Mouse (Mus musculus): Measurements from ENCODE around the gene Zfp683. TPM values are rescaled to one million over a fixed set of nuclear protein-coding genes. Genes with fewer than 3 reads are reported as not detected.
A peak's percentile ranks its signal among the peaks of the same experiment; 100 is the strongest.

The Zfp683 gene
- polyA plus RNA-seq, 1 experiment from 2014 or later = not detected

GRCm38 (mm10) chr4:134097015-134097608 is 43.5 kb downstream of the Zfp683 start:
- Histone ChIP-seq H3K4me2 (replicated peaks) (no peak overlapping the region), H3K9me3 (no peaks in the 10 kb centered on the region), H3K4me3 (no peak overlapping the region), H3K9ac (no peak overlapping the region), H3K27me3 (no peaks in the 10 kb centered on the region), H3K4me1 (no peaks in the 10 kb centered on the region), H3K27ac (no peak overlapping the region), H3K36me3 (no peaks in the 10 kb centered on the region)
- no peak for ATAC-seq (ENCODE audit: low FRiP score, low read depth)
- WGBS = 71% methylated on average over 5 of the region's 5 CpGs

- Histone ChIP-seq H3K4me1 (peaks cover 5% of the 10 kb centered on the region; the same call in 1 of the 2 replicates), H3K9ac (no peak overlapping the region), H3K4me3 (no peak overlapping the region), H3K27me3 (no peaks in the 10 kb centered on the region), H3K4me2 (replicated peaks) (no peak overlapping the region), H3K36me3 (no peaks in the 10 kb centered on the region), H3K9me3 (no peaks in the 10 kb centered on the region), H3K27ac (no peak overlapping the region)
- no peak for ATAC-seq (ENCODE audit: low FRiP score, low read depth)
- 32% methylated on average over 8 of the region's 8 CpGs for WGBS
Observed at GRCm38 (mm10) chr4:134098628-134099027, 45.0 kb downstream of the Zfp683 start.

- Histone ChIP-seq H3K27ac (no peak overlapping the region), H3K4me1 (peaks cover 5% of the 10 kb centered on the region; the same call in 1 of the 2 replicates), H3K9me3 (no peaks in the 10 kb centered on the region), H3K36me3 (no peaks in the 10 kb centered on the region), H3K4me2 (replicated peaks) (no peak overlapping the region), H3K9ac (no peak overlapping the region), H3K27me3 (no peaks in the 10 kb centered on the region), H3K4me3 (no peak overlapping the region)
- no peak for ATAC-seq (ENCODE audit: low FRiP score, low read depth)
- WGBS = 76% methylated on average over 4 of the region's 4 CpGs
Observed at GRCm38 (mm10) chr4:134100245-134100644, 46.6 kb downstream of the Zfp683 start.

- Histone ChIP-seq H3K27ac (no peak within 1 kb of the TSS), H3K27me3 (no peaks in the 10 kb centered on the region), H3K4me2 (replicated peaks) (peak within 1 kb of the TSS; percentile 67), H3K9me3 (no peaks in the 10 kb centered on the region), H3K4me1 (peaks cover 5% of the 10 kb centered on the region; the same call in 1 of the 2 replicates), H3K9ac (peak within 1 kb of the TSS; percentile 75), H3K36me3 (no peaks in the 10 kb centered on the region), H3K4me3 (peak within 1 kb of the TSS; percentile 76)
- peak; percentile 96 for ATAC-seq (ENCODE audit: low FRiP score, low read depth)
- WGBS = 18% methylated on average over 34 of the region's 34 CpGs
Observed at GRCm38 (mm10) chr4:134101979-134102741, 48.5 kb downstream of the Zfp683 start, which contains the start of gene Ubxn11. Gene Ubxn11 (plus strand): TSS chr4:134102570.

GRCm38 (mm10) chr4:134102742-134103119 is 49.1 kb downstream of the Zfp683 start:
- peak overlapping the region; percentile 76 for H3K4me3 ChIP-seq
- peaks cover 5% of the 10 kb centered on the region; the same call in 1 of the 2 replicates for H3K4me1 ChIP-seq
- 5% methylated on average over 21 of the region's 21 CpGs for WGBS
- H3K27me3 ChIP-seq = no peaks in the 10 kb centered on the region
- peak overlapping the region; percentile 75 for H3K9ac ChIP-seq
- H3K27ac ChIP-seq = no peak overlapping the region
- peak; percentile 67 for ATAC-seq (ENCODE audit: low FRiP score, low read depth)
- H3K4me2 ChIP-seq (replicated peaks) = peak overlapping the region; percentile 67
- H3K36me3 ChIP-seq = no peaks in the 10 kb centered on the region
- no peaks in the 10 kb centered on the region for H3K9me3 ChIP-seq

- no peak for ATAC-seq (ENCODE audit: low FRiP score, low read depth)
- Histone ChIP-seq H3K4me2 (replicated peaks) (no peak overlapping the region), H3K27me3 (no peaks in the 10 kb centered on the region; the same call in 1 of the 2 replicates)
Observed at GRCm38 (mm10) chr4:134106105-134106504, 52.5 kb downstream of the Zfp683 start.

GRCm38 (mm10) chr4:134107730-134108129 is 54.1 kb downstream of the Zfp683 start:
- no peaks in the 10 kb centered on the region for H3K36me3 ChIP-seq
- H3K4me1 ChIP-seq = peaks cover 5% of the 10 kb centered on the region; the same call in 1 of the 2 replicates
- H3K27me3 ChIP-seq = no peaks in the 10 kb centered on the region; the same call in 1 of the 2 replicates
- no peak overlapping the region for H3K4me2 ChIP-seq (replicated peaks)
- H3K27ac ChIP-seq = no peak overlapping the region
- no peak overlapping the region for H3K9ac ChIP-seq
- no peaks in the 10 kb centered on the region for H3K9me3 ChIP-seq
- ATAC-seq (ENCODE audit: low FRiP score, low read depth) = no peak
- 79% methylated on average over 7 of the region's 7 CpGs for WGBS
- H3K4me3 ChIP-seq = no peak overlapping the region

More at GRCm38 (mm10) chr4:134106105-134106504, 52.5 kb downstream of the Zfp683 start:
- Histone ChIP-seq H3K9me3 (no peaks in the 10 kb centered on the region), H3K4me3 (no peak overlapping the region), H3K27ac (no peak overlapping the region), H3K4me1 (peaks cover 5% of the 10 kb centered on the region; the same call in 1 of the 2 replicates), H3K36me3 (no peaks in the 10 kb centered on the region), H3K9ac (no peak overlapping the region)
- WGBS = 76% methylated on average over 7 of the region's 7 CpGs

- H3K9ac ChIP-seq = no peak overlapping the region
- H3K9me3 ChIP-seq = no peaks in the 10 kb centered on the region
- no peaks in the 10 kb centered on the region; the same call in 1 of the 2 replicates for H3K27me3 ChIP-seq
- H3K36me3 ChIP-seq = no peaks in the 10 kb centered on the region
- peaks cover 1% of the 10 kb centered on the region; the same call in 1 of the 2 replicates for H3K4me1 ChIP-seq
- no peak overlapping the region for H3K27ac ChIP-seq
- no peak overlapping the region for H3K4me3 ChIP-seq
- ATAC-seq (ENCODE audit: low FRiP score, low read depth) = no peak
- WGBS = 19% methylated on average over 5 of the region's 5 CpGs
- no peak overlapping the region for H3K4me2 ChIP-seq (replicated peaks)
Observed at GRCm38 (mm10) chr4:134108196-134108595, 54.6 kb downstream of the Zfp683 start.

Other genes with a start within 250 kb of the Zfp683 start
- gene Rps6ka1, start 166.0 kb upstream of the Zfp683 start, polyA plus RNA-seq (2015; fragmentation: Nextera tagmentation; extraction: Ambion mirVana) = 38.4 and 42.2 TPM in 2 replicates
- 2,551 and 2,596 TPM in 2 replicates for gene Hmgn2, start 85.2 kb upstream of the Zfp683 start, polyA plus RNA-seq (2015; fragmentation: Nextera tagmentation; extraction: Ambion mirVana)
- gene Dhdds, start 52.9 kb upstream of the Zfp683 start, polyA plus RNA-seq (2015; fragmentation: Nextera tagmentation; extraction: Ambion mirVana) = 45.1 and 45.6 TPM in 2 replicates
- 0.14 and 0.38 TPM in 2 replicates for gene Lin28a, start 35.0 kb upstream of the Zfp683 start, polyA plus RNA-seq (2015; fragmentation: Nextera tagmentation; extraction: Ambion mirVana)
- gene Crybg2, start 7.0 kb downstream of the Zfp683 start, polyA plus RNA-seq (2015; fragmentation: Nextera tagmentation; extraction: Ambion mirVana) = 4.9 and 5.4 TPM in 2 replicates
- 10.6 and 11.4 TPM in 2 replicates for gene Cd52, start 41.2 kb downstream of the Zfp683 start, polyA plus RNA-seq (2015; fragmentation: Nextera tagmentation; extraction: Ambion mirVana)
- 13.6 and 14.3 TPM in 2 replicates for gene Ubxn11, start 48.7 kb downstream of the Zfp683 start, polyA plus RNA-seq (2015; fragmentation: Nextera tagmentation; extraction: Ambion mirVana)
- 420 and 444 TPM in 2 replicates for gene Sh3bgrl3, start 75.0 kb downstream of the Zfp683 start, polyA plus RNA-seq (2015; fragmentation: Nextera tagmentation; extraction: Ambion mirVana)
- gene Cep85, start 133.3 kb downstream of the Zfp683 start, polyA plus RNA-seq (2015; fragmentation: Nextera tagmentation; extraction: Ambion mirVana) = 33.3 and 34.9 TPM in 2 replicates
- gene Gm7534, start 149.2 kb downstream of the Zfp683 start, polyA plus RNA-seq (2015; fragmentation: Nextera tagmentation; extraction: Ambion mirVana) = not detected in 2 replicates
- 0.23 TPM in 1 of 2 replicates, not detected in the other for gene Catsper4, start 173.5 kb downstream of the Zfp683 start, polyA plus RNA-seq (2015; fragmentation: Nextera tagmentation; extraction: Ambion mirVana)
- 1.8 and 2.0 TPM in 2 replicates for gene Cnksr1, start 184.6 kb downstream of the Zfp683 start, polyA plus RNA-seq (2015; fragmentation: Nextera tagmentation; extraction: Ambion mirVana)
- 0.23 and 0.66 TPM in 2 replicates for gene E130218I03Rik, start 189.8 kb downstream of the Zfp683 start, polyA plus RNA-seq (2015; fragmentation: Nextera tagmentation; extraction: Ambion mirVana)
- 15.6 and 17.8 TPM in 2 replicates for gene Zfp593, start 191.8 kb downstream of the Zfp683 start, polyA plus RNA-seq (2015; fragmentation: Nextera tagmentation; extraction: Ambion mirVana)
- gene Gm30191, start 193.1 kb downstream of the Zfp683 start, polyA plus RNA-seq (2015; fragmentation: Nextera tagmentation; extraction: Ambion mirVana) = not detected in 2 replicates
- gene Grrp1, start 200.3 kb downstream of the Zfp683 start, polyA plus RNA-seq (2015; fragmentation: Nextera tagmentation; extraction: Ambion mirVana) = 4.7 and 5.3 TPM in 2 replicates
- gene Pdik1l, start 234.1 kb downstream of the Zfp683 start, polyA plus RNA-seq (2015; fragmentation: Nextera tagmentation; extraction: Ambion mirVana) = 21.7 and 22.6 TPM in 2 replicates